Mouse (Mus musculus): ENCODE results near the gene Slit1. TPM values are rescaled to one million over a fixed set of nuclear protein-coding genes. Genes with fewer than 3 reads are reported as not detected.

Slit1 gene
- total RNA-seq, 2 experiments from 2014 or later: 46.4 to 49.8 TPM

- intact Hi-C loops (cut with DNase I): no loop called here
- peak in 1 of 2 experiments; percentile 75 for DNase-seq (ENCODE audit: low spot score in 2 of 2)
Observed at GRCm38 (mm10) chr19:41734685-41735084, 8.8 kb downstream of the Slit1 start.

- intact Hi-C loops (cut with DNase I): no loop called here
- no peak for DNase-seq (ENCODE audit: low spot score in 2 of 2)
Observed at GRCm38 (mm10) chr19:41725491-41725890, 18.0 kb downstream of the Slit1 start.

GRCm38 (mm10) chr19:41724831-41725470 lies 18.5 kb downstream of the Slit1 start:
- intact Hi-C loops (cut with DNase I): no loop called here
- peak in 1 of 2 experiments; percentile 73 for DNase-seq (ENCODE audit: low spot score in 2 of 2)

- intact Hi-C loops (cut with DNase I): no loop called here
- no peak for DNase-seq (ENCODE audit: low spot score in 2 of 2)
Observed at GRCm38 (mm10) chr19:41723337-41723736, 20.1 kb downstream of the Slit1 start.

GRCm38 (mm10) chr19:41719436-41719835 lies 24.0 kb downstream of the Slit1 start:
- no peak for DNase-seq (ENCODE audit: low spot score in 2 of 2)
- intact Hi-C loops (cut with DNase I): no loop called here

GRCm38 (mm10) chr19:41716233-41717218 lies 26.9 kb downstream of the Slit1 start:
- intact Hi-C loops (cut with DNase I): no loop called here
- DNase-seq (ENCODE audit: low spot score in 2 of 2): no peak

GRCm38 (mm10) chr19:41714431-41714917 lies 29.0 kb downstream of the Slit1 start:
- intact Hi-C loops (cut with DNase I): no loop called here
- no peak for DNase-seq (ENCODE audit: low spot score in 2 of 2)

- no peak for DNase-seq (ENCODE audit: low spot score in 2 of 2)
- intact Hi-C loops (cut with DNase I): no loop called here
Observed at GRCm38 (mm10) chr19:41712829-41713228, 30.6 kb downstream of the Slit1 start.

GRCm38 (mm10) chr19:41711665-41712064 lies 31.8 kb downstream of the Slit1 start:
- intact Hi-C loops (cut with DNase I): no loop called here
- no peak for DNase-seq (ENCODE audit: low spot score in 2 of 2)

GRCm38 (mm10) chr19:41709497-41710165 lies 33.8 kb downstream of the Slit1 start:
- DNase-seq (ENCODE audit: low spot score in 2 of 2): no peak
- intact Hi-C loops (cut with DNase I): no loop called here

- no peak for DNase-seq (ENCODE audit: low spot score in 2 of 2)
- intact Hi-C loops (cut with DNase I): no loop called here
Observed at GRCm38 (mm10) chr19:41707850-41708249, 35.6 kb downstream of the Slit1 start.

GRCm38 (mm10) chr19:41706094-41706828 lies 37.2 kb downstream of the Slit1 start:
- intact Hi-C loops (cut with DNase I): no loop called here

GRCm38 (mm10) chr19:41705416-41705815 lies 38.0 kb downstream of the Slit1 start:
- intact Hi-C loops (cut with DNase I): no loop called here

More at GRCm38 (mm10) chr19:41706094-41706828, 37.2 kb downstream of the Slit1 start:
- DNase-seq (ENCODE audit: low spot score in 2 of 2): no peak

GRCm38 (mm10) chr19:41702638-41703037 lies 40.8 kb downstream of the Slit1 start:
- intact Hi-C loops (cut with DNase I): no loop called here
- no peak for DNase-seq (ENCODE audit: low spot score in 2 of 2)

More at GRCm38 (mm10) chr19:41705416-41705815, 38.0 kb downstream of the Slit1 start:
- no peak for DNase-seq (ENCODE audit: low spot score in 2 of 2)

GRCm38 (mm10) chr19:41698857-41699424 lies 44.5 kb downstream of the Slit1 start:
- DNase-seq (ENCODE audit: low spot score in 2 of 2): no peak
- intact Hi-C loops (cut with DNase I): loop anchor here (5.0 kb wide), 1 partner anchor 43 kb away; the partner anchor contains the start of gene Slit1

GRCm38 (mm10) chr19:41697807-41698515 lies 45.5 kb downstream of the Slit1 start:
- no peak for DNase-seq (ENCODE audit: low spot score in 2 of 2)
- intact Hi-C loops (cut with DNase I): loop anchor here (1.0 to 5.0 kb wide), 2 partner anchors 37 to 44 kb away; partner anchors contain the start of gene Slit1

GRCm38 (mm10) chr19:41697111-41697806 lies 46.2 kb downstream of the Slit1 start:
- intact Hi-C loops (cut with DNase I): loop anchor here (1.0 to 5.0 kb wide), 2 partner anchors 36 to 45 kb away; partner anchors contain the start of gene Slit1
- DNase-seq (ENCODE audit: low spot score in 2 of 2): peak; percentile 87 to 98

All from left cerebral cortex, postnatal 25 days (tissue).